Mouse (Mus musculus): Measurements from ENCODE around the gene Snrpd3. TPM values are rescaled to one million over a fixed set of nuclear protein-coding genes. Genes with fewer than 3 reads are reported as not detected.
"Not testable (repeated sequence)": the region's sequence is repeated elsewhere in the genome, so short reads cannot be mapped to it uniquely, and the experiment has no call there.

Snrpd3 gene
- total and polyA plus RNA-seq, 2 experiments from 2014 or later: 17.2 to 137 TPM

DNA sequence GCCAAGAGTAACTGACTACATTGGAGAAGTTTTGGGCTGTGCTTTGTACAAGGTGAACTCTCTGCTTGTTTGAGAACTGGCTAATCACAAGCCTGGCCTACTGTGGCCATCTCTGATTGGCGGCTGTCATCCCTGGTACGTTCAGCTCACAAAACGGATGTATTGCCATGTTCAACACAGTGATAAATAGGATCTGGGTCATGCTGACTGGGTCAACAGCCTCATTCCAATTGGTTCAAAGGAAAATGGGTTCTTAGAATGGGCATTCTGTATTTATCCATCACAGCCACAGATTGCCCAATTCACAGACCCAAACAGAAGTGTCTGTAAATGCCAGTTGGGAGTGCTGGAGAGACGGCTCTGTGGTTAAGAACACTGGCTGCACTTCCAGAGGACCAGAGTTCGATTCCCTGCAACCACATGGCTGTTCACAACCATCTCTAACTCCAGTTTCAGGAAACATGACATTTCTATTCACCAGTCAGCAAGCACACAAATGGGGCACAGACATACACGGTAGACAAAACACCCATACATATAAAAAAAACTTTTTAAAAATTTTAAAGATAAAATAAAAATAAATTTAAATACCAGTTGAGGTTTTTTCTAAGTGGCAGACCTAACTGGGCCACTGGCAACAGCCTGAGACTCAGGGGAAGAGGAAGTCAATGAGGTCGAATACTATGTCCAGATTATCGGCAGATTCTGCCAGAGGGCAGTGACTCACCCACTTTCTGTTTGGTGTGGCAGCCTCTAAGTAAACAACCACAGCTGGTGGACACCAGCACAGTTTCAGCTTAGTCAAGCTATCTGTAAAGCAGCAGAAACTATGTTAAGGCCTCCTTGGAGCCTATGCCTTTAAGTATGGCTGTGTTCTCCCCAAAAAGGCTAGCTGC lies 12.9 kb upstream of the Snrpd3 start:
- ATAC-seq (ENCODE audit: low FRiP score): no peak
- DNase-seq (ENCODE audit: low spot score): no peak
- Histone ChIP-seq H3K4me2 (ENCODE audit: low read depth, low read length, poor library complexity, severe bottlenecking) (no peak overlapping the region), H3K4me1 (ENCODE audit: insufficient read depth, low read length) (no peaks in the 10 kb centered on the region), H3K27ac (ENCODE audit: low read depth, low read length) (no peak overlapping the region), H3K36me3 (ENCODE audit: insufficient read depth, low read length) (peaks cover 30% of the 10 kb centered on the region), H3K9ac (replicated peaks; ENCODE audit: low read length, poor library complexity, severe bottlenecking) (no peak overlapping the region), H3K27me3 (ENCODE audit: insufficient read depth, low read length) (no peaks in the 10 kb centered on the region), H3K9me3 (ENCODE audit: low read length) (no peaks in the 10 kb centered on the region), H3K4me3 (ENCODE audit: low read depth, low read length) (no peak overlapping the region)
- WGBS: 88% methylated on average over 8 of the region's 8 CpGs
- TF ChIP-seq CTCF (IDR thresholded peaks at IDR 0.05): no peak

DNA sequence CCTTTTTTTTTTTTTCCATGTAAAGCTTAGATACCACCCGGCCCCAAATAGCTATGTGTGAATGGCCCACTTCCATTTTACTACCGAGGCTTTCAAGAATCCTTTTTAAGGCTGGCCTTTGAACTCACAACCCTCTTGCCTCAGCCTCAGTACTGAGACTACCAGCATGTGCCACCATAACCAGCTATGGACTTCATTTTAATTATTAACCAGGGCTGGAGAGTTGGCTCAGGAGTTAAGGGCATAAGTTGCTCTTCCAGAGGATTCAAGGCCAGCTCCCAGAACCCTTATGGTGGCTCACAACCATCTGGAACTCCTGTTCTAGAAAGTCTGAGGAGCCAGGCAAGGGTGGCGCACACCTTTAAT lies 12.2 kb upstream of the Snrpd3 start:
- no peak overlapping the region for H3K4me2 ChIP-seq (ENCODE audit: low read depth, low read length, poor library complexity, severe bottlenecking)
- H3K36me3 ChIP-seq (ENCODE audit: insufficient read depth, low read length): peaks cover 36% of the 10 kb centered on the region
- no peak for ATAC-seq (ENCODE audit: low FRiP score)
- no peaks in the 10 kb centered on the region for H3K27me3 ChIP-seq (ENCODE audit: insufficient read depth, low read length)
- WGBS: 81% methylated on average over 3 of the region's 3 CpGs
- H3K4me3 ChIP-seq (ENCODE audit: low read depth, low read length): no peak overlapping the region
- no peaks in the 10 kb centered on the region for H3K9me3 ChIP-seq (ENCODE audit: low read length)
- H3K4me1 ChIP-seq (ENCODE audit: insufficient read depth, low read length): no peaks in the 10 kb centered on the region
- H3K9ac ChIP-seq (replicated peaks; ENCODE audit: low read length, poor library complexity, severe bottlenecking): no peak overlapping the region
- DNase-seq (ENCODE audit: low spot score): no peak
- TF ChIP-seq CTCF (IDR thresholded peaks at IDR 0.05): no peak
- H3K27ac ChIP-seq (ENCODE audit: low read depth, low read length): no peak overlapping the region

DNA sequence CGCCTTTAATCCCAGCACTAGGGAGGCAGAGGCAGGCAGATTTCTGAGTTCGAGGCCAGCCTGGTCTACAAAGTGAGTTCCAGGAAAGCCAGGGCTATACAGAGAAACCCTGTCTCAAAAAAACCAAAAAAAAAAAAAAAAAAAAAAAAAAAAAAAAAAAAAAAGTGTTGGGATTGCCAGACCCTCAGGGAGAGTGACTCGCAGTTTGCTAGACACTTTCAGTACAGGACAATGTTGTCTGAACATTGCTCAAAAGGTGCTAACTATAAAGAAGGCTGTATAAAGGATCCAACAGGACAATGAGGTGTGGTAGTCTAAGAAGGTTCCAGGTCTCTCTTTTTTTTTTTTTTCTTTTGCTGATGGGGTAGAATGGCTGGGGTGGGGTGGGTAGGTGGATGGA lies 11.4 kb upstream of the Snrpd3 start:
- not testable (repeated sequence) for H3K9ac ChIP-seq (replicated peaks; ENCODE audit: low read length, poor library complexity, severe bottlenecking); H3K27ac ChIP-seq (ENCODE audit: low read depth, low read length); H3K9me3 ChIP-seq (ENCODE audit: low read length); H3K4me1 ChIP-seq (ENCODE audit: insufficient read depth, low read length); DNase-seq (ENCODE audit: low spot score); H3K4me3 ChIP-seq (ENCODE audit: low read depth, low read length); ATAC-seq (ENCODE audit: low FRiP score); H3K4me2 ChIP-seq (ENCODE audit: low read depth, low read length, poor library complexity, severe bottlenecking); H3K27me3 ChIP-seq (ENCODE audit: insufficient read depth, low read length)
- 93% methylated on average over 3 of the region's 3 CpGs for WGBS
- peaks cover 44% of the 10 kb centered on the region for H3K36me3 ChIP-seq (ENCODE audit: insufficient read depth, low read length)

DNA sequence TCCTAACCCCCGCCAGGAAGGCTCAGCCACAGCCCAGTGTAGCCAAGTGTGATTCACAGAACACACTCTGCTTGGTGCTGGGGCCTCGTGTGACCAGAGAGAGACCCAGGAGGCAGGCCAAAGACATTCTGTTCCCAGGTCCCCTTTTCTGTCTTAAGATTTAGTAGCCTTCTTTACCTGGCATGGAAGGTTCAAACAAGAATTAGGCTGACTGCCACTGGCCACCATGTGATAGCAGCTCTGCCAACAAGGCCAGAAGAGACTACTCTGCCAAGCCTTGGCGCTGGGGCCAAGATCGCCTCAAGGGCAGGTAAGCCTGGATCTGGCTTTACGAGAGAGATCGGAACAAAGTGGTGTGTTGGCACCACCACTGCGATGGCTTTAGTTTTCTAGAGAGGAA lies 6.9 kb upstream of the Snrpd3 start:
- H3K27me3 ChIP-seq (ENCODE audit: insufficient read depth, low read length): no peaks in the 10 kb centered on the region
- no peak overlapping the region for H3K27ac ChIP-seq (ENCODE audit: low read depth, low read length)
- H3K9me3 ChIP-seq (ENCODE audit: low read length): no peaks in the 10 kb centered on the region
- 92% methylated on average over 7 of the region's 7 CpGs for WGBS
- no peak overlapping the region for H3K4me3 ChIP-seq (ENCODE audit: low read depth, low read length)
- DNase-seq (ENCODE audit: low spot score) (no peak), ATAC-seq (ENCODE audit: low FRiP score) (no peak)
- H3K4me1 ChIP-seq (ENCODE audit: insufficient read depth, low read length): no peaks in the 10 kb centered on the region
- H3K36me3 ChIP-seq (ENCODE audit: insufficient read depth, low read length): peaks cover 49% of the 10 kb centered on the region
- no peak overlapping the region for H3K4me2 ChIP-seq (ENCODE audit: low read depth, low read length, poor library complexity, severe bottlenecking)
- TF ChIP-seq CTCF (IDR thresholded peaks at IDR 0.05): no peak
- H3K9ac ChIP-seq (replicated peaks; ENCODE audit: low read length, poor library complexity, severe bottlenecking): no peak overlapping the region

DNA sequence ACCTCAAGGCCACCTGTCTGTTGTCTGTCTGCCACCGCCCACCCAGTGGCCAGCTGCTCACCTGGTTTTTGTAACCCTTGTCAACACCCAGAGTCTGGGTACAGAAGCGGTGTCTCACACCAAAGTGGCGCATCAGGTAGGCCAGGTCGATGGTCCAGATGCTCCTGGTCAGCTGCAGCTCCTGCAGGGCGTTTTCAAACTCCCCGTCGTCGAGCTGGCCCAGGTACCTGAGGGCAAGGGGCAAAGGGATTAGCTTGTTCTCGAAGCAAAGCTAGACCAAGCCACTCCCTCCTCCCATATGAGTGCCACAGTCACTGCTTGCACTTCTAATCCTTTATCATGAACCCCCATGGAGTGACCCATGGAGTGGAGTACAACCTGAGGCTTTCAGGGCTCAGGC lies 6.3 kb upstream of the Snrpd3 start:
- TF ChIP-seq CTCF (IDR thresholded peaks at IDR 0.05): no peak
- no peak overlapping the region for H3K4me3 ChIP-seq (ENCODE audit: low read depth, low read length)
- no peak for DNase-seq (ENCODE audit: low spot score)
- H3K4me1 ChIP-seq (ENCODE audit: insufficient read depth, low read length): peaks cover 4% of the 10 kb centered on the region
- WGBS: 88% methylated on average over 9 of the region's 9 CpGs
- no peak overlapping the region for H3K27ac ChIP-seq (ENCODE audit: low read depth, low read length)
- no peak overlapping the region for H3K9ac ChIP-seq (replicated peaks; ENCODE audit: low read length, poor library complexity, severe bottlenecking)
- ATAC-seq (ENCODE audit: low FRiP score): no peak
- H3K36me3 ChIP-seq (ENCODE audit: insufficient read depth, low read length): peaks cover 49% of the 10 kb centered on the region
- H3K9me3 ChIP-seq (ENCODE audit: low read length): no peaks in the 10 kb centered on the region
- no peaks in the 10 kb centered on the region for H3K27me3 ChIP-seq (ENCODE audit: insufficient read depth, low read length)
- no peak overlapping the region for H3K4me2 ChIP-seq (ENCODE audit: low read depth, low read length, poor library complexity, severe bottlenecking)

DNA sequence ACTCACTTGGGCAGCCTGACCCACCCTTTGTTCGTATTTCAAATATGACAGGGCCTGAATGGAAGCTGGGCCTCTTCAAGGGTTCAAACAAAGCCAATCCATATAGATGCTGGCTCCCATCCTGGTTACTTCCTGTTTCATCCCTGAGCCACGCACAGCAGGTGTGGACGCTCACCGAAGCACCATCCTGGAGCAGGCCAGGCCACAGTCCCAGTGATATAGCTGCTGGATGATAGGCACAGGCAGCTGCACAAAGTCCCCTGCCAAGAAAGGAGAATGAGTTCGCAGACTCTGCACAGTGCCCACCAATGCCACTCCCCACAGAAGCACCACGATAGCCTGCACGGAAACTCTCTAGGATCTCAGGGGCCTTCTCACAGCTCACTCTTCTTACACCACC lies 5.5 kb upstream of the Snrpd3 start:
- no peaks in the 10 kb centered on the region for H3K27me3 ChIP-seq (ENCODE audit: insufficient read depth, low read length)
- DNase-seq (ENCODE audit: low spot score) (no peak), ATAC-seq (ENCODE audit: low FRiP score) (no peak)
- H3K4me2 ChIP-seq (ENCODE audit: low read depth, low read length, poor library complexity, severe bottlenecking): no peak overlapping the region
- no peak overlapping the region for H3K27ac ChIP-seq (ENCODE audit: low read depth, low read length)
- 93% methylated on average over 7 of the region's 7 CpGs for WGBS
- H3K4me3 ChIP-seq (ENCODE audit: low read depth, low read length): no peak overlapping the region
- H3K4me1 ChIP-seq (ENCODE audit: insufficient read depth, low read length): peaks cover 6% of the 10 kb centered on the region
- TF ChIP-seq CTCF (IDR thresholded peaks at IDR 0.05): no peak
- H3K36me3 ChIP-seq (ENCODE audit: insufficient read depth, low read length): peaks cover 44% of the 10 kb centered on the region
- no peaks in the 10 kb centered on the region for H3K9me3 ChIP-seq (ENCODE audit: low read length)
- no peak overlapping the region for H3K9ac ChIP-seq (replicated peaks; ENCODE audit: low read length, poor library complexity, severe bottlenecking)

Data from midbrain, postnatal 0 days (tissue).